Mouse (Mus musculus) C2C12 (cell line): ENCODE data around the gene Etnppl. TPM values are rescaled to one million over a fixed set of nuclear protein-coding genes. Genes with fewer than 3 reads are reported as not detected.

Experiments
- H3K27me3 ChIP-seq: one replicate; pipeline ENCODE4 v1.6.1; 2011; ENCODE audit not compliant: control insufficient read depth, insufficient read depth, insufficient read length
- H3K36me3 ChIP-seq: one replicate; pipeline ENCODE4 v1.6.1; 2011; ENCODE audit not compliant: control insufficient read depth, insufficient read depth
- H3K4me3 ChIP-seq: one replicate; pipeline ENCODE4 v1.5.1; 2011; ENCODE audit warnings: mild to moderate bottlenecking, control low read depth; ENCODE audit not compliant: poor library complexity, insufficient read depth, severe bottlenecking
- H3K79me2 ChIP-seq: one replicate; pipeline ENCODE4 v1.6.1; 2011; ENCODE audit not compliant: control insufficient read depth, insufficient read depth
- H3K79me3 ChIP-seq: one replicate; pipeline ENCODE4 v1.6.1; 2011; ENCODE audit warnings: low read depth, control low read depth
- H3ac ChIP-seq: one replicate; pipeline ENCODE3; 2011; ENCODE audit warnings: low read depth; ENCODE audit not compliant: control insufficient read depth, insufficient read length
- CEBPB ChIP-seq: IDR thresholded peaks from one replicate; pipeline ENCODE4 v1.6.1; 2011; ENCODE audit warnings: low read depth, mild to moderate bottlenecking, control low read depth, moderate library complexity
- CTCF ChIP-seq: IDR thresholded peaks from one replicate; pipeline ENCODE4 v1.5.1; 2011; ENCODE audit not compliant: control insufficient read depth, insufficient read depth, insufficient read length
- FOSL1 ChIP-seq: IDR thresholded peaks from one replicate; pipeline ENCODE4 v1.8.0; 2011; ENCODE audit warnings: mild to moderate bottlenecking, low read length; ENCODE audit not compliant: poor library complexity, insufficient read depth, severe bottlenecking
- MAX ChIP-seq: IDR thresholded peaks from one replicate; pipeline ENCODE4 v1.6.1; 2011; ENCODE audit warnings: mild to moderate bottlenecking, control low read depth
- MYOD1 ChIP-seq: IDR thresholded peaks from one replicate; pipeline ENCODE4 v1.6.1; 2011; ENCODE audit warnings: low read depth; ENCODE audit not compliant: control insufficient read depth, insufficient read length
- MYOG ChIP-seq: IDR thresholded peaks from one replicate; pipeline ENCODE4 v1.6.1; 2011; ENCODE audit not compliant: control insufficient read depth, insufficient read length; ENCODE audit errors: extremely low read depth
- USF1 ChIP-seq: IDR thresholded peaks from one replicate; pipeline ENCODE4 v1.6.1; 2011; ENCODE audit warnings: low read depth, mild to moderate bottlenecking, control low read depth, moderate library complexity
- polyA plus RNA-seq: library from polyadenylated mRNA; unstranded; fragments of >200 nt; fragmentation: generic; extraction: Trizol; gene quantifications from one replicate; pipeline ENCODE4 v1.2.1, GENCODE M21; 2012; ENCODE audit warnings: missing spikeins

Gene Etnppl
- polyA plus RNA-seq, 1 experiment = 0.01 TPM

GRCm38 (mm10) chr3:130581577-130581976, 35.7 kb upstream of the Etnppl start:
- no peaks in the 10 kb centered on the region for H3K79me3 ChIP-seq

GRCm38 (mm10) chr3:130582903-130583664, 34.2 kb upstream of the Etnppl start:
- H3K79me2 ChIP-seq = no peaks in the 10 kb centered on the region
- H3K4me3 ChIP-seq = no peak overlapping the region
- no peak for TF ChIP-seq FOSL1
- no peak for TF ChIP-seq MYOD1
- no peak for TF ChIP-seq MAX
- TF ChIP-seq USF1 = no peak
- no peak for TF ChIP-seq MYOG
- no peak for TF ChIP-seq CEBPB
- TF ChIP-seq CTCF = no peak
- H3ac ChIP-seq = no peak overlapping the region
- no peaks in the 10 kb centered on the region for H3K36me3 ChIP-seq
- H3K27me3 ChIP-seq = peaks cover 3% of the 10 kb centered on the region
- no peaks in the 10 kb centered on the region for H3K79me3 ChIP-seq

More at GRCm38 (mm10) chr3:130581577-130581976, 35.7 kb upstream of the Etnppl start:
- Histone ChIP-seq H3K4me3 (no peak overlapping the region), H3K79me2 (no peaks in the 10 kb centered on the region), H3K27me3 (no peaks in the 10 kb centered on the region), H3ac (no peak overlapping the region), H3K36me3 (no peaks in the 10 kb centered on the region)
- TF ChIP-seq CEBPB (no peak), MAX (no peak), MYOD1 (no peak), CTCF (no peak), FOSL1 (no peak), MYOG (no peak), USF1 (no peak)

GRCm38 (mm10) chr3:130584007-130584406, 33.2 kb upstream of the Etnppl start:
- H3K4me3 ChIP-seq = no peak overlapping the region
- no peaks in the 10 kb centered on the region for H3K79me3 ChIP-seq
- H3K27me3 ChIP-seq = peaks cover 3% of the 10 kb centered on the region
- TF ChIP-seq CTCF (no peak), MYOG (no peak), CEBPB (no peak), FOSL1 (no peak), MAX (no peak)
- H3K79me2 ChIP-seq = no peaks in the 10 kb centered on the region
- H3ac ChIP-seq = no peak overlapping the region
- no peaks in the 10 kb centered on the region for H3K36me3 ChIP-seq

- Histone ChIP-seq H3K36me3 (no peaks in the 10 kb centered on the region), H3K27me3 (peaks cover 3% of the 10 kb centered on the region), H3K79me2 (no peaks in the 10 kb centered on the region), H3K79me3 (no peaks in the 10 kb centered on the region), H3ac (no peak overlapping the region), H3K4me3 (no peak overlapping the region)
- no peak for TF ChIP-seq MYOD1
- TF ChIP-seq MYOG = no peak
- no peak for TF ChIP-seq USF1
- TF ChIP-seq FOSL1 = no peak
- no peak for TF ChIP-seq CEBPB
- no peak for TF ChIP-seq CTCF
- no peak for TF ChIP-seq MAX
Observed at GRCm38 (mm10) chr3:130595050-130595449, 22.2 kb upstream of the Etnppl start.

- Histone ChIP-seq H3K79me2 (no peaks in the 10 kb centered on the region), H3K4me3 (no peak overlapping the region)
Observed at GRCm38 (mm10) chr3:130601491-130601890, 15.8 kb upstream of the Etnppl start.

More at GRCm38 (mm10) chr3:130601491-130601890, 15.8 kb upstream of the Etnppl start:
- Histone ChIP-seq H3ac (no peak overlapping the region), H3K27me3 (no peaks in the 10 kb centered on the region), H3K36me3 (no peaks in the 10 kb centered on the region), H3K79me3 (no peaks in the 10 kb centered on the region)
- TF ChIP-seq FOSL1 = no peak
- TF ChIP-seq CTCF = no peak
- no peak for TF ChIP-seq MAX
- TF ChIP-seq USF1 = no peak
- no peak for TF ChIP-seq MYOG
- no peak for TF ChIP-seq MYOD1
- no peak for TF ChIP-seq CEBPB
